Mouse (Mus musculus) left cerebral cortex, postnatal 25 days (tissue): ENCODE measurements around the gene Ptchd4. TPM values are rescaled to one million over a fixed set of nuclear protein-coding genes. Genes with fewer than 3 reads are reported as not detected.

ENCODE experiments used
- DNase-seq, 2 experiments: peaks; one replicate each; pipeline ENCODE4 v3.0.0; 2022; ENCODE audit warnings: low spot score in 2 of 2, mixed read lengths in 1 of 2
- intact Hi-C: fragments of 180-260 bp; cut with DNase I; formaldehyde crosslinking; loops from one replicate; pipeline ENCODE4 v1.15.1; 2025
- total RNA-seq, 2 experiments: library from RNA; stranded (reverse); gene quantifications; 2 replicates each; pipeline ENCODE4 v1.2.3; 2021

Gene Ptchd4
- total RNA-seq, result 10 to 100 TPM in 1 of 2 experiments, 1 to 10 TPM in 1; 8.5 to 11.5 TPM

DNA sequence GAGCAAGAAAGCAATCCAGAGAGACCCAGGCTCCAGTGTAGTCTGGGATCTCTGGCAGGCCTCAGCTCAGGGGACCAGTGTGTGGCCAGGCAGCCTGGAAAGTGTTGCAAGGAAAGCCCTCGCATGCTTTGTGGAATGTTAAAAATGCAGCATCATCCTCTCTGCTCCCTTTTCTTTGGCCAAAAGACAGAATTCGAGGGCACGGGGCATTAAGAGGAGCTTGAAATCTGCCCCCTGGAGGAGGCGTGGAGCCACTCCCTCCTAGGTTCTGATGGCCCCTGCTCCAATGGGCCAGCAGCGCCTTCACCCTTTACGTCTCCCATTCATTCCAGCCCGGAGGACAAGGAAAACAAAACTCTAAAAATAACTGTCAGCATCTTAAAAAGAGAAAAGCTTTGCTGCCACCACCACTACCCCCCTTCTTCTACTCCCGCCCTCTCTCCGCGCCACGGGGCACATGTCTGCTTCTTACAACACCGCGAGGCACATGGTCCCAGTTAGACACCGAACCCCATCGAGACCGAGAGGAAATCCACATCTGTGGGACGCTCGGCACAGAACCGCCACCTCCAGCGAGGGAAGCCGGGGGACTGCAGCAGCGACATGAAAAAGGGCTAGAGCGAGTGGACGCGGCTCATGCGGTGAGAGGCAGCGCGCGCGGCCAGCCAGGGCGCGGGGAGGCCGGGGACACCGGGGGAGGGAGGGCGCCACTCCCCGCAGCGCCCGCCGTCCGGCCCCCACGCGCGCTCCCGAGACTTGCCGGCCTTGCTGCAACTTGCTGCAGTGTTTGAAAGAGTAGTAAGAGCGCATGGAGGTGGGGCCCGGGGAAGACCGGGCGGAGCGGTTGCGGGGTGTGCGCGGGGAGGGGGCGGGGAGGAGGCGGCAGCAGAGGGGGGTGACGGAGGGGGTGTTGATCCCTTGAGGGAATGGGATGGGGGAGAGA is at the start of gene Ptchd4:
TSS of gene Ptchd4 (plus strand) at position 279 of the 943 bp plus-strand sequence.
- DNase-seq, result peak; percentile 57 to 69
- intact Hi-C loops, result loop anchor here (10.0 kb wide), 3 partner anchors 149 to 811 kb away; no protein-coding TSS in a partner anchor

DNA sequence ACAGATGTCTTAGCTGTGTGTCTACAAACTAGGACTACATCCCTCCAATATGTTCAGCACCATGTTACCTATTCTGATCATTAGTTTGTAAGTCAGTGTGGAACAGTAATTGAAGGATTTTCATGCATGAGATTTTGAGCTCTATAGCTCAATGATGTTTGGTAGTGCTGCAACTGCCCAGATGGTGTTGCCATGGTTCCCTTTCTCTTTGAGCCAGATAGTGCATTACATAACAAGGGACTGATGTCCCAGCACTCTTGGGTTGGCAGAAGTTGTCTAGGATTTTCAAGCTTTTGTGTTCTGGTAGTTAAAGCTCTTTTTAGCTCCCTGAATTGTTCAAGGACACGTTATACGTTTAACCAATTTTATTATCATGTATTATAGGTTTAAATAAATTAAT is 38.9 kb upstream of the Ptchd4 start:
- intact Hi-C loops, result no loop called here
- peak in 1 of 2 experiments; percentile 33 for DNase-seq

DNA sequence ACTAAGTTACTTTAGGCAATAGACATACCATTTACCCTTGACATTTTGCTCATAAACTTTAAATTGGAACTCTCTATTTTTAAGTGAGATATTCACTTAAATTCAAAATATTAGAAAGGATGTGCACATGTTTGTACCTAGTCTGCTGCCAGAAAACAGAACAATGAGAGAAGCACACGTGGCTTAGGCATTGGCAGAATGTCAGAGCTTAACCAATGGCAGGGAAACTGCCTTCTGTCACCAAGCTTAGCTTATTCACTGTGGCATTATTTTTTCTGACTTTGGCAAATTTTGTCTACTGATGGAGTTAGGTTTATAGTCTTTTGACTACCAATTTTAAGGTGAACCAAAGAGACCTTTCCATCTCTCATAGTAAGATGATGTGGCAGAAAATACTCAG is 31.4 kb upstream of the Ptchd4 start:
- intact Hi-C loops, result no loop called here
- DNase-seq, result no peak

DNA sequence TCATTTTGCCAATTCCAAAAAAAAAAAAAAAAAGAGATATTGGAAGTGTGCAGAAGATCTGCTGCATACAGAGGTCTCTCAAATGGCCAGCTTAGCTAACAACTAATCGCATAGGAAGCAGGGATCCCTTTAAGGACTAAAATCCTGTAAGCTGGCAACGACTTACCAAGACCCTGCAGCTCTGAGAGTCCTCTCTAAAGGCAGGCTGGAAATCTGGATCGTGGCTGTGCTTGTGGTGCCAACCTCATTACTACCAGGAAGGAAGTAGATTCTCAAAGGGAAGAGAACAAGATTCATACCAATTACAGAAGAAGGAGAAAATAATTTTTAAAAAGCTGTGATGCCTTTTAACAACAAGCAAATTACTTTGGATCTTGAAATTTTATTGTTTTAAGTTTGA is 29.5 kb upstream of the Ptchd4 start:
- intact Hi-C loops, result no loop called here
- DNase-seq, result no peak

DNA sequence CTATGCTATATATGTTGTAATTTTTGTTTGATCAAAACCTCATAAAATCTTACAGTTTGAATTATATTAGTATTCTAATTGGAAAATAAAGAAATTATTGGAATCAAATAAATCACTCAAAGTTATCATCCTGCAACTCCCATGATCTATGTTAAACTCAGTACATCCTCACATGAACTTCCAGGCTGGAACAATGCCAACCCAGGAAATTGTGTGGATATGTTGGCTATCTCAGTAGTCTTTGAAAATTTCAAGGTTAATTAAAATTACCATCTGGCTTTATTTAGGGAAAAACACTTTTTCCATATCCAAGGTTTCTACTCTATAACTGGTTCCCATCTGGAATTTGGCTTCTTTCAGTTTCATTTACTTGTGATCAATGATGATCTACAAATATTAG is 25.4 kb upstream of the Ptchd4 start:
- no peak for DNase-seq
- intact Hi-C loops, result loop anchor here (10.0 kb wide), 1 partner anchor 176 kb away; no protein-coding TSS in a partner anchor

DNA sequence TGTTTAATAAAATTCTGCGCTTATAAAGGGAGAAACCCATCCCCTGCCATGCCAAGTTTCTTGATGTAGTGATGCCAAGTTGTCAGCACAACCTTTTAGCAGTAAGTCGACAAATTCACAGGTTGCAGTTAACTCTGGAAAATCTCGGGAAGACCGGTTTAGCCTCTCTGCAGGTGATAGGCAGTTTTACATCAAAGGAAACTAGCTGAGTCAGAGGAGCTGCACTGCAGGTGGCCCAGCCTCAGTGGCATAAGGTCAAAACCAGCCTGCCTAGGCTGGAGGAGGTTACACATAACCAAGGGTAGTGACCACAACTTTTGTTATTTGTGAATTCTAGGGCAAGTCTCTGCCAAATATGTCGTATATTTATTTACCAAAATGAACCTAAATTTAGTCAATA is 24.0 kb upstream of the Ptchd4 start:
- DNase-seq, result no peak
- intact Hi-C loops, result loop anchor here (10.0 kb wide), 1 partner anchor 177 kb away; no protein-coding TSS in a partner anchor

DNA sequence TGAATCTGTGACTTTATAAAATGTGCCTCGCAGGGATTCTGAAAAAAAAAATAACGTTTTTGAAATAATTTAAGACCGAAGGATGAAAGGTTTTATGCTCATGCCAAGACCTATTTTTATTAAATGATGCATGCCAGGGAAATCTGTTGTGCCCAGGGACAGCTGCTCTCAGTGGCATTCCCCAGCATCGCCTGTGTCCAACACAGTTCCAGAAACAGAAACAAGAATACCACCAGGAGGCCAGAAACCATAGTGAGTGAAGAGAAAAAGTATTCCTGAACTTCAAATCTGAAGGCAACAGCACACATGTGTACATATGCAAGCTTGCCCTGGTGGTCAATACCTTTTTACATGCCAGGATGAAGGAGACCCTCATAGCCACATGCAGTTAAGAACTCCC is 17.8 kb upstream of the Ptchd4 start:
- intact Hi-C loops, result loop anchor here (10.0 kb wide), 1 partner anchor 183 kb away; no protein-coding TSS in a partner anchor
- DNase-seq, result peak; percentile 6 to 47

DNA sequence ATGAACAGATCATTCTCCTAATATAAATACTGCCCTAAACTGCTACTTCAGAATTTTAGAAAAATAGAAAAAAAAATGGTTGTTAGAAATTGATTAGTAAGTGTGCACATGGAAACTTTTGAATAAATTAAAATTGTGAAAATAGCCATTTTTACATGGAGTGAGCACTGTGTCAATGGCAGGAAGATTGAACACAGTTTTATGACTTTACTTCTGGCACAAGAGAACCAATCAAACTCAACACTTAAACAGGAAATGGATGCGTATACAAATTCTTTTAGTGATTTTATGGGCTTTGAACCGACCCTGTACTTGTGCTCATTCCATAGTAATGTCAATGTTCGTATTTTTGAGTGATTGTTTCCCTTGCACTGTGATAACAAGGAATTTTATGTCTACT is 16.1 kb upstream of the Ptchd4 start:
- intact Hi-C loops, result loop anchor here (10.0 kb wide), 2 partner anchors 185 to 1325 kb away; no protein-coding TSS in a partner anchor
- DNase-seq, result no peak

DNA sequence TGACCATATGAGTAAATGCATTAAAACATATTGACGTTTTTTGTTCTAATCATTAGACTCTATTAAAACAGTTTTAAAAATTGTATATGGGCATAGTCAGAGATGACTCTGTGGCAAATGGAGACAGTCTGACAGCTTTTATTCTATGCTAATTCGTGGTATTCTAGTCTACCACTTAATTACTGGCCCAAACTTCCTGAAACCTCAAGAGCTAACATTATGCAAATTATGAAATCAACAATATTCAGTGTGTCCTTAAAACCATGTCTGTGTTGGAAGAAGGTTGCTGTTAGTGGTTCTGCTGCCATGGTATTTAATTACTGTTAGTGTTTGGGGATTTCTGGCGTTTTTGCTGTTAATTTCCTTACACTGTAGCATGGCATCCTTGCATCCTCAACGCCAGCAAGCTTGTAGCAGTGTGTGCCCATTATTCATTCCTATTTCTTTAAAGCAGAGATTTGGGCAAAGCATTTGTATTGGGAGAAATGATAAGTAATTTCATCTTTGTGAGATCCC is 12.6 kb upstream of the Ptchd4 start:
- DNase-seq, result no peak
- intact Hi-C loops, result loop anchor here (10.0 kb wide), 1 partner anchor 1328 kb away; no protein-coding TSS in a partner anchor

DNA sequence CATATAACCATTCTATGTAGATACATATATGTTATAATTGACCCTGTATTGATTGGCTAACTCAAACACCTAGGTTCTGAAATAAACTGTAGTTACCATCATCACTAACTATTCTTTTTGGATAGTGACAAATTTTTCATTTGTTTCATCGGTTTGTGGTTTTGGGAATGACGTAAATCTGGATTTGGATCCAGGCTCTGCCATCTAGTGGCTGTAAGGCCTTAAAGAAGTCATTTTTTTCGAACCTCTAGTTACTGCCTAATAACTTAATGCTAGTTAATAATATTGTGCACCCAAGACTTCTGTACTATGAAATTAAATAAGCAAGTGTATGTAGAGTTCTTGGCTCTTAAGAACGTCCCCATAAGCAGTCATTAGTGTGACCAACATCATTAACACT is 11.5 kb upstream of the Ptchd4 start:
- no peak for DNase-seq
- intact Hi-C loops, result loop anchor here (10.0 kb wide), 1 partner anchor 1329 kb away; no protein-coding TSS in a partner anchor

DNA sequence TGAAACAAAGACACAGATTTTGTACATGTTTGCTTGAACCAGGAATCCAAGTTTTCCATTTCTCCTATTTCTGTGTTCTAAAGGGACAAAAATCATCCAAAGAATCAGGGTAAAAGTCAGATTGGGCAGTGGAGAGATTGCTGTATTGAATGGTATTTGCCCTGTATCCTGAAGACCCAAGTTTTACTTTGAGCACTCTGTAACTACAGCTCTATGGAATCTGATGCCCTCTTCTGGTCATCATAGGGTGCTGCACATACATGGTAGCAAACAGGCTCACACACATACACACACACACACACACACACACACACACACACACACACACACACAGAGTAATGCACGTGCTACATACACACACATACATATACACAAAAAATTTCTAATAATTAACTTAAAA is 8.7 kb upstream of the Ptchd4 start:
- intact Hi-C loops, result loop anchor here (10.0 kb wide), 1 partner anchor 1332 kb away; no protein-coding TSS in a partner anchor
- no peak for DNase-seq

DNA sequence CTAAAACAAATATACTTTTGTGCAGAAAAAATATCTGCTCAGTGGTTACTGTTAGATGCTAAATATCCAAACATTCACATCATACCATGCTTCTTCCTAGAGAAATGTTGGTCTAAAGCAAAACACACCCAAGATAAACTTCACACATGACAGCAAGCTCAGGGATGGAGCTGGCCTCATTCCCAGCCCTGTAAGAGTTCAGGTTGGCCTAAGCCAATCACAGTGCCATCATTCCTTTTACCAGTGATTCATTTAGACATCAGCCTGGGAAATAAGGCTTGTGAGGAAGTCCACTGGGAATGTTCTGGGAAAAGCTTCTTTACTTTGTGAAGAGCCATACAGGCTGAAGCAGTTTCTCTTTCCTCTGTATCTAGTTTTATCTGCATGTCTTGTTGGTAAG is 5.6 kb upstream of the Ptchd4 start:
- DNase-seq, result no peak
- intact Hi-C loops, result loop anchor here (10.0 kb wide), 3 partner anchors 155 to 805 kb away; no protein-coding TSS in a partner anchor

DNA sequence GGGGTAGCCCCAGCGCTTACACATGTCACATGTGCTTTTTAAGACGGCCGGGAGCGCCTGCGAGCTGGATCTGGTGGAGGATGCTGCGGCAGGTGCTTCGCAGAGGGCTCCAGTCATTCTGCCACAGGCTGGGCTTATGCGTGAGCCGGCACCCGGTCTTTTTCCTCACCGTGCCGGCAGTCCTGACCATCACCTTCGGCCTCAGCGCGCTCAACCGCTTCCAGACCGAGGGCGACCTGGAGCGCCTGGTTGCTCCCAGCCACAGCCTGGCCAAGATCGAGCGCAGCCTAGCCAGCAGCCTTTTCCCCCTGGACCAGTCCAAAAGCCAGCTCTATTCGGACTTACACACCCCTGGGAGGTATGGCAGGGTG is 850 bp downstream of the Ptchd4 start:
- peak in 1 of 2 experiments; percentile 43 for DNase-seq
- intact Hi-C loops, result loop anchor here (10.0 kb wide), 3 partner anchors 148 to 812 kb away; no protein-coding TSS in a partner anchor

DNA sequence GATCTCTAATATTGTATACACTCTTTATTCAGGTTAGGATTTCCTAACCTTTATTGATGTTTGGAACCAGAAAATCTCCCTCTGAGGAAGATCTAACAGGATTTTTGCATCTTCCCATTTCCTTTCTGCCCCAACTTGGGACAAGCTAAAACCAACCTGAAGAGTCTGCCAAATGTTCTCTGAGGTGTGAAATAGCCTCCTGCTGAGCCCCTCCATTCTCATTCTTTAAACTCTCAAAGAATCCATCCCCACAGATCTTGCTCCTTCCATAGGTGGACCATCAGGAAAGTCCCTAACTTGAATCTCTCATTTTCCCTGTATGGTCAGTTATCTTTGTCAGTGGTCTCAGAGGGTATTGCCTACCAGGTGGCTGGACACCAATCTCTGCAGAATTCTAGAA is 20.0 kb downstream of the Ptchd4 start:
- DNase-seq, result no peak
- intact Hi-C loops, result no loop called here

DNA sequence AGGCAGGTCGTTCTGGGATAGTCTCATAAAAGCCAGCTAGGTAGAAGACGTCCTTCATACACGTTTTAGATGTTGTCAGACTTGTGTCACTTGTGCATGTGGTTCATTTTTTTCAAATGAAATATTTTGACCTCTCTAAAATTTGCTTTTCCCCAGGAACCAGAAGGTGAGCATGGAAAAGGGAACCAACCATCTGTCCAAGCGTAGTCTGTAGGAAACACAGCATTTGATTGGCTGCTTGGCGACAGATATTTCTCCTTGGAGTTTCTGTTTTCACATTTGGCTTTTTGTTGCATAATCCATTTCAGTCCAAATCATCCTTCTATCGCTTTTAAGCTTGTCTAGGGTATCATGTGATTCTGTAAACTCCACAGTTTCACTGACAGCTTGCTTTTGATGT is 20.8 kb downstream of the Ptchd4 start:
- intact Hi-C loops, result no loop called here
- DNase-seq, result no peak

DNA sequence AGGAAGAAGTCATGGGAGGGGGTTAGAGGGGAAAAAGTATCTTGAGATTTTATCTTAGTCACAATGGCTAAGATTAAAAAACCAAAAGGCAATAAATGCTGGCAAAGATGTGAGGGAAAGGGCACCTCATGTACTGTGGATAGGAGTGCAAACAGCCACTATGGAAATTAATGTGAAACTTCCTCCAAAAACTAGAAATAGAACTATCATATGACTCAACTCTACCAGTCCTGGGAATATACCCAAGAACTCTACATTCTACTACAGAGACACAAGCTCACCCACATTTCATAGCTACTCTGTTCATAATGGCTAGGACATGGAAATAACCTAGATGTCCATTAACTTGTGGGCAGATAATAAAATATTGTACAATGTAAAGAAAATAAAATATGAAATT is 30.3 kb downstream of the Ptchd4 start:
- DNase-seq, result peak in 1 of 2 experiments; percentile 61

DNA sequence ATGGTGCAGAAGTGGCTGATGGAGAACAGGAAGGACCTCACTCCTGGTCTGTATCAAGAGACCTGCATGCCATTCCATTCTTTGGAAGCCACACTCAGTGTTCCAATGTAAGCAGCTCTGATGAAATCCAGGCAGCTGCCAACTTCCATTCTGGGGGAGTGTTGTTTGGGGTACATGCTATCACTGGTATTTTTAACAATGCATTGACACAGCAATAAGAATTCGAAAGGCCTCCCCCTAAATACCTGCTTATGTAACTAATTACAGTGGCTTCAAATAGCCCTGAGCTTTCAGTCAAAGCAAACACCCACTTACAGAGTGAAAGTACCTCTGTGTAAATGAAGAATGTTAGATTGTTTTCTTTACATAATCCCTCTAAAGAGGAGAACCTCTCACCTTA is 42.7 kb downstream of the Ptchd4 start:
- peak; percentile 16 to 56 for DNase-seq
- intact Hi-C loops, result no loop called here

More for the DNA sequence above, 30.3 kb downstream of the Ptchd4 start:
- intact Hi-C loops, result no loop called here

DNA sequence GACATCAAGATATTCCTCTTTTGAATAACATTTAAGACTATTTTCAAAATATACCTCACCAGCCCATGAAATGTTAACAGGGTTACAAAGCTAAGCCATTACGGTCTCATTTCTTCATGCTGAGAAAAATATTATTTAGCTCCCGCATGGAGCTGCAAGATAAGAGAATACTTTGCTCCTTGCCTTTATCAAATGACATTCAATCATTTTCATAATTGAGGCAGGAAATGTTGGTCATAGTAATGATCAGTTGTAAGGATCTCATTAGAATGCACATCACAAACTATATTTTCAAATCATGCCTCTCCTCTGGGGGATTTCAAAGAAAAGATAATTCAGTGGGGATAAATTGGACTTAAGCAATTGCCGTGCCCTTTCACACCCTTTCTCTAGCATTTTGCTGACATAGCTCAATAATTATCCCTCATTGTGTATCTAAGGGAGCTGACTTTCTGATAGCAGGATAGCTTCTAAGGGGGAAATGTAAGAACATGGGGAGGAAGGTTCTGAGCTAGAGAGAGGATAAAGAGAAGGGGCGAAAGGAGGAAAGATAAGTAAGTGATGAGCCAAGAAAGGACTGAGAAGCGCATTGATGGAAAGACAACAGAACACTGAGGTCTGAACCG is 47.5 kb downstream of the Ptchd4 start:
- intact Hi-C loops, result no loop called here

DNA sequence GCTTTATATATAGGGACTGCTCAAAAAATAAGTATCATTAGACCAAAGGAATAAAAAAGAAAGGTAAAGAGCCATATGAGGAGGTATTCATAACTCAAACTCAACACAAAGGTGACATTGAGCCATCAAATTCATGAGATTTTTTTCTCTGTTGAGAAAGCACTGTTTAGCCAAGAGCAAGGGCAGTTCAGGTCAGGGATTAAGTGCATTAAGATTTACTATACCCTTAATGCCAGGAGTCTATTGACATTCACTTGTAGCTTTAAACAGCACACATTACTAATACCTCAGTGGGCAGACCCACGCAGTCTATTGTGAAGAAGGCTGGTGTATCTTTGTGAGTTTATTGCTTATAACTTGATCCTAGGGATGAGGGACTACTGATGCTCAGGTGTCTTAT is 49.0 kb downstream of the Ptchd4 start:
- DNase-seq, result no peak
- intact Hi-C loops, result no loop called here

More for the DNA sequence above, 47.5 kb downstream of the Ptchd4 start:
- DNase-seq, result no peak

DNA sequence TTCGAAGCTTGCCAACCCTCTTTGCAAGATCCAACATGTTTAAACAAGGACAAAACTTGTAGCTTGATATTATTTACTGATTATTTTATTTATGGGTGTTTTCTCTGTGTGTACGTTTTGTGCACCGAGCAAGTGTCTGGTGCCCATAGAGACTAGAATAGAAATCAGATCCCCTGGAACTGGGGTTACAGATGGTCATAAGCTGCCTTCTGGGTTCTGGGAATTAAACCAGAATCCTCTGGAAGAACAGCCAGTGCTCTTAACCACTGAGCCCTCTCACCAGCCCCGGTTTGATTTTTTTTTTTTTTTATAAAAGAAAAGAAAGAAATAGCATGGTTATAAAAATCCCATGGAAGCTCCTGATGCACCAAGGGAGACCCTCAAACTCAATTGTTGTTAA is 59.1 kb downstream of the Ptchd4 start:
- DNase-seq, result no peak
- intact Hi-C loops, result no loop called here
